Mouse (Mus musculus) WW6 (cell line): ENCODE measurements around the gene Gclm.
A peak's percentile ranks its signal among the peaks of the same experiment; 100 is the strongest.

Source experiments
- DNase-seq: peaks from one replicate; pipeline ENCODE4 v3.0.0-alpha.2; 2013; ENCODE audit warnings: low read depth, low spot score

Gclm gene

GRCm38 (mm10) chr3:122292300-122293222 is 47.2 kb downstream of the Gclm start:
- no peak for DNase-seq

- DNase-seq, result no peak
Observed at GRCm38 (mm10) chr3:122293223-122293953, 48.0 kb downstream of the Gclm start.

GRCm38 (mm10) chr3:122293954-122294850 is 48.8 kb downstream of the Gclm start, which contains the start of gene Bcar3:
Bcar3 (plus strand) TSS chr3:122294136.
- DNase-seq, result peak; percentile 86

- no peak for DNase-seq
Observed at GRCm38 (mm10) chr3:122295511-122295910, 50.2 kb downstream of the Gclm start.

GRCm38 (mm10) chr3:122296979-122297378 is 51.6 kb downstream of the Gclm start:
- DNase-seq, result no peak

GRCm38 (mm10) chr3:122300983-122301919 is 55.9 kb downstream of the Gclm start:
- DNase-seq, result no peak

GRCm38 (mm10) chr3:122304560-122304959 is 59.2 kb downstream of the Gclm start:
- DNase-seq, result no peak

GRCm38 (mm10) chr3:122307894-122308671 is 62.7 kb downstream of the Gclm start:
- DNase-seq, result no peak

- DNase-seq, result no peak
Observed at GRCm38 (mm10) chr3:122308981-122309380, 63.6 kb downstream of the Gclm start.

GRCm38 (mm10) chr3:122312078-122312477 is 66.7 kb downstream of the Gclm start:
- DNase-seq, result no peak

- DNase-seq, result no peak
Observed at GRCm38 (mm10) chr3:122312936-122313629, 67.7 kb downstream of the Gclm start.

GRCm38 (mm10) chr3:122313936-122314335 is 68.6 kb downstream of the Gclm start:
- DNase-seq, result no peak

- no peak for DNase-seq
Observed at GRCm38 (mm10) chr3:122316621-122317020, 71.3 kb downstream of the Gclm start.

GRCm38 (mm10) chr3:122317339-122317738 is 72.0 kb downstream of the Gclm start:
- no peak for DNase-seq
